Mouse (Mus musculus) midbrain, embryonic 13.5 days (tissue): ENCODE results near the gene Ache. TPM values are rescaled to one million over a fixed set of nuclear protein-coding genes. Genes with fewer than 3 reads are reported as not detected.

Source experiments
- ATAC-seq: fragments of 200-750 bp; cut with Nextera tagmentation; 2 replicates; pipeline ENCODE4 v1.8.0; 2017; ENCODE audit warnings: mild to moderate bottlenecking, moderate TSS enrichment, moderate library complexity
- H3K27ac ChIP-seq: fragments of 300-500 bp; sonication (generic); 2 replicates; pipeline ENCODE4 v1.5.1; 2015; ENCODE audit warnings: inconsistent platforms, mild to moderate bottlenecking, moderate library complexity
- H3K27me3 ChIP-seq: fragments of 300-500 bp; sonication (generic); 2 replicates; pipeline ENCODE4 v1.6.1; 2015; ENCODE audit warnings: mild to moderate bottlenecking, inconsistent platforms
- H3K36me3 ChIP-seq: fragments of 300-500 bp; sonication (generic); 2 replicates; pipeline ENCODE4 v1.6.1; 2015; ENCODE audit warnings: mild to moderate bottlenecking, inconsistent platforms
- H3K4me1 ChIP-seq: fragments of 300-500 bp; sonication (generic); replicated peaks from 2 replicates; pipeline ENCODE4 v1.6.1; 2015; ENCODE audit warnings: inconsistent platforms
- H3K4me2 ChIP-seq: fragments of 300-500 bp; sonication (generic); replicated peaks from 2 replicates; pipeline ENCODE4 v1.6.1; 2015; ENCODE audit warnings: moderate library complexity, mild to moderate bottlenecking, inconsistent platforms
- H3K4me3 ChIP-seq: fragments of 300-500 bp; sonication (generic); replicated peaks from 2 replicates; pipeline ENCODE4 v1.5.1; 2015; ENCODE audit warnings: mild to moderate bottlenecking, inconsistent platforms
- H3K9ac ChIP-seq: fragments of 300-500 bp; sonication (generic); replicated peaks from 2 replicates; pipeline ENCODE4 v1.6.1; 2015; ENCODE audit warnings: mild to moderate bottlenecking, inconsistent platforms
- H3K9me3 ChIP-seq: fragments of 300-500 bp; sonication (generic); 2 replicates; pipeline ENCODE4 v1.6.1; 2016; ENCODE audit warnings: mild to moderate bottlenecking, inconsistent platforms
- WGBS: fragments of 180-500 bp; shearing (Covaris S2); methylation state at CpG from one replicate; pipeline ENCODE4 v1.1.7; 2015; 5-methylcytosine and 5-hydroxymethylcytosine counted together
- microRNA-seq: library from miRNA; unstranded; fragments of <30 nt; microRNA quantifications from one replicate; pipeline ENCODE4, GENCODE M21; 2016
- polyA plus RNA-seq: library from polyadenylated mRNA; unstranded; fragments of >200 nt; fragmentation: Nextera tagmentation; extraction: Ambion mirVana; gene quantifications from 2 replicates; pipeline ENCODE4 v1.2.1, GENCODE M21; 2015

The Ache gene
- polyA plus RNA-seq, 1 experiment from 2014 or later, result 11.2 TPM

DNA sequence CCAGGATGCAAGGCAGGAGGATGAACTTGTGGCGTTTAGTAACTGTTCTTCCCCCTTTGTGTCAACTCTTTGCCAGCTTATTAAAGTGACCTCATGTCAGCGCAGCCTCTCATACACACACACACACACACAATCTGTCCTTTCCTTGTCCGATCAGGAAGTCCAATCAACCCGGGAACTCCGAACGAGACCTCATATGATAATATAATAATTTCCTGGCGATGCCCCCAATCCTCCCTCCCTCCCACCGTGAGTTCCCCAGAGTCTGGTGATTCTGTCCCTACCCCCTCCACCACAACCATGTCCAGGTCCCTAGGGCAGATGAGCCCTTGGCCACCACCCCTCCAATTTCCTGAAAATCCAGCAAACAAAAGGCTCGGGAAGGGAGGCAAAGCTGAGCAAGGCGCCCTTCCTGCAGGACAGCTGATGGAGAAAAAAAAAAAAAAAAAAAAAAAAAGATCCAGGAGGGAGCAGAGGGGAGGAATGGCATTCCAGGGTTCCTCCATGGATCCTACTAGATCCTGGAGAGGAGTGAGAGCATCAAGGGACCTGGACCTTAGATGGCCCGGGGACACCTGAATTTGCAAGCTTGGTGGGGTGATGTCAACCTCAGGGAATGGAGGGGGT, 51.5 kb downstream of the Ache start:
- Histone ChIP-seq H3K36me3 (no peaks in the 10 kb centered on the region), H3K9me3 (no peaks in the 10 kb centered on the region), H3K4me3 (peak overlapping the region; percentile 44), H3K4me1 (peaks cover 15% of the 10 kb centered on the region), H3K4me2 (peak overlapping the region; percentile 80), H3K9ac (peak overlapping the region; percentile 67), H3K27me3 (0 out of 2 replicates have a peak, but pooled peaks cover 3% of the 10 kb centered on the region), H3K27ac (peak overlapping the region; percentile 84)
- WGBS, result 1% methylated on average over 11 of the region's 11 CpGs
- ATAC-seq, result peak; percentile 22

DNA sequence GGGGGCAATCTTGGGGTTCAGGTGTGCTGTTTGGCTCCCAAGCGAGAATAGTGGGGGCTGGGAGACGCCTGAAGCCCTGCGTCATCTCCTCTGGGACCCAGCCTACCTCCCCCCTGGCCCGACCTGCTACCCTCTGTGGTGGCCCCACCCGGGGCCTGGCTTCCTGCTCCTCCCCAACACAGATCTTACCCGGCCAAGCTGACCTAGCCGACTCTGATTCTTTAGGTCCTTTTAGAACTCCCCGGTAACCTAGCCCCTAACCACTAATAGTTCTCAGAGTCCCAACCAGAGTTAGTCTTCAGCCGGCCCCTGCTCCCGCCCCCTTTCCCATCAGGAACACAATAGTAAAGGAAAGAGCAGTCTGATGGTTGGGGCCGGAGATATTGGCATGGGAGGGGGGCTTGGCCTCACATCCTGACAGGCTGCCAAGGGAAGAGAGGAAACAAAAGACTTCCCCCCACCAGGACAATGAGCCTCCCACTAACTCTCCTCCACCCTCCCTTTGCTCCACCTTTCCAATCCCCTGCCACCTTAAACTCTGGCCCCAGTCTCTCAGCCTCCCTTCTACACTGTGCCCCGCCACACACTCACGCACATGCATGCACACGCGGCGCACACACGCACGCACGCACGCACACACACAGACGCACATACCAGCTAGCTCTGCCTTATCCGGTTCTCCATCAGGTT, 52.1 kb downstream of the Ache start:
- H3K27ac ChIP-seq, result peak overlapping the region; percentile 84
- no peaks in the 10 kb centered on the region for H3K9me3 ChIP-seq
- H3K4me1 ChIP-seq, result peaks cover 15% of the 10 kb centered on the region
- 5% methylated on average over 22 of the region's 22 CpGs for WGBS
- H3K27me3 ChIP-seq, result 0 out of 2 replicates have a peak, but pooled peaks cover 3% of the 10 kb centered on the region
- peak overlapping the region; percentile 67 for H3K9ac ChIP-seq
- H3K36me3 ChIP-seq, result no peaks in the 10 kb centered on the region
- ATAC-seq, result peak; percentile 71
- peak overlapping the region; percentile 80 for H3K4me2 ChIP-seq
- peak overlapping the region; percentile 44 for H3K4me3 ChIP-seq

DNA sequence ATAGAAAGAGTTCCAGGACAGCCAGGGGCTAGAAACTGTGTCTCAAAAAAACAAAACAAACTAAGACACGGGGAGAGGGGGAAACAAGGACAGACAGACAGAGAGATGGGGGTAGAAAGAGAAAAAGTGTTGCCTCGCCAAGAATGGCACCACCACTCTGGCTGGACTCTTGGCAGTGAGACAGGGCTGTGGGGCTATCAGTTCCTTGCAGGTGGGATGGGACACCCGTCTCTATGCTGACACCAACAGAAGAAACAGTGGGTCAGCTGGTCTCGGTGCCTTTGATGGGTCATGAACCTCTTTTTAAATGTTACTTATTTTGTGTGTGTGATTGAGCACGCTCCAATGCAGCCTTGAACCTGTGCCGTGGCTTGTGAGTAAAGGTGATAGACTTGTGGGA, 52.9 kb downstream of the Ache start:
- WGBS, result 72% methylated on average over 6 of the region's 6 CpGs
- Histone ChIP-seq H3K9me3 (no peaks in the 10 kb centered on the region), H3K27ac (no peak overlapping the region), H3K27me3 (0 out of 2 replicates have a peak, but pooled peaks cover 3% of the 10 kb centered on the region), H3K4me2 (peak overlapping the region; percentile 80; the same call in 1 of the 2 replicates), H3K4me3 (0 out of 2 replicates have a peak overlapping the region, but pooled peaks have one; percentile 44), H3K36me3 (no peaks in the 10 kb centered on the region), H3K4me1 (peaks cover 15% of the 10 kb centered on the region), H3K9ac (peak overlapping the region; percentile 67; the same call in 1 of the 2 replicates)
- no peak for ATAC-seq

DNA sequence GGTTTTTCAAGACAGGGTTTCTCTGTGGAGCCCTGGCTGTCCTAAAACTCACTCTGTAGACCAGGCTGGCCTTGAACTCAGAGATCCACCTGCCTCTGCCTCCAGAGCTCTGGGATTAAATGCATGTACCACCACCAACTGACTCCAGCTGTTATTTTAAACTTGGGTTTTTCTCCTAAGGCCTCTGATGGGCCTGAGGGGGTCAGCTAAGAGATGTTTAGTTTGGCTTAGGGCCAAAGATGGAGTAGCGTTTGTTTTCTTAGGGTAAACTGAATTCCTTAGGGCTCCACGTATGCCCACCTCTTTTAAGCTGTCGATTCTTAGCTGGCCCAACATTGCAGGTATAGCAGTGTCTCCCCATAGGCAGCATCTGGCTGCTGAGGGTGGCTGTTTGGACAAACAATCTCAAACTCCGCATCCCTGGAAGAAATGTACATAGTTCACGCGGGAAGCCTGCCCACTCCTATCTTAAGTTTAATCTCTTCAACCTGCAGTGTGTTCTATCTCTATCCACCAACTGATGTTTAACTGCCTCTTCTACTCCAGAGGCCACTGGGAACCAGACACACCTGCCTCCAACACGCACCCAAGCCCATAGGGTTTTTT, 55.2 kb downstream of the Ache start:
- Histone ChIP-seq H3K4me1 (peaks cover 20% of the 10 kb centered on the region), H3K9me3 (no peaks in the 10 kb centered on the region), H3K27ac (no peak overlapping the region), H3K27me3 (no peaks in the 10 kb centered on the region), H3K4me2 (no peak overlapping the region), H3K36me3 (no peaks in the 10 kb centered on the region), H3K9ac (no peak overlapping the region), H3K4me3 (no peak overlapping the region)
- 85% methylated on average over 7 of the region's 7 CpGs for WGBS
- ATAC-seq, result no peak

DNA sequence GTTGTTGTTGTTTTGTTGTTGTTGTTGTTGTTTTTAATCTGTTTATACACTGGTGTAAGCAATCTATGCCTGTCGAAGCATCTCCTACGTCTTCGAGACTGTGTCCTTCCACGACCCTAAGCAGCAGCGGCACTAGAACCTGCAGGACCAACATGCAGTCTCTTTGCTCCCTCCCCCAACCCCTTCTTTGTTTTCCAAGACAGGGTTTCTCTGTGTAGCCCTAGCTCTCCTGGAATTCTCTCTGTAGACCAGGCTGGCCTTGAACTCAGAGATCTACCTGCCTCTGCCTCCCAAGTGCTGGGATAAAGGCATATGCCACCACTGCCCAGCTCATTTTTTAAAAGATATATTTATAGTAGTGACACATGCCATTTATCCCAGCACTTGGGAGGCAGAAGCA, 56.1 kb downstream of the Ache start:
- Histone ChIP-seq H3K36me3 (no peaks in the 10 kb centered on the region), H3K27ac (no peak overlapping the region), H3K4me1 (peaks cover 24% of the 10 kb centered on the region), H3K27me3 (peaks cover 2% of the 10 kb centered on the region; the same call in 1 of the 2 replicates), H3K9me3 (no peaks in the 10 kb centered on the region), H3K4me2 (no peak overlapping the region), H3K4me3 (no peak overlapping the region), H3K9ac (no peak overlapping the region)
- ATAC-seq, result no peak
- 93% methylated on average over 5 of the region's 5 CpGs for WGBS

DNA sequence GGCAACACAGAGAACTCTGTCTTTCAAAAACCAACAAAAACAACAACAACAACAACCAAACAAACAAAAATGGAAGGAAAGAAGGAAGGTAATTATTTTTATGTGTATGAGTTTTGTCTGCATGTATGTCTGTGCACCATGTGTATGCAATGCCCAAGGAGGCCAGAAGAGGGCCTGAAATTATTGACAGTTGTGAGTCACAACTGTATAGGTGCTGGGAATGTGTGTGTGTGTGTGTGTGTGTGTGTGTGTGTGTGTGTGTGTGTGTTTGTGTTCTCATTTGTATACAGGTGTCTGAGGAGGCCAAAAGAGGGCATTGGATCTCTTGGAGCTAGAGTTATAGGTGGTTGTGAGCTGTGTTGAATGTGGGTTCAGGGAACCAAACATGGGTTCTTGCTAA, 56.5 kb downstream of the Ache start:
- no peak for ATAC-seq
- Histone ChIP-seq H3K4me2 (no peak overlapping the region), H3K9ac (no peak overlapping the region), H3K27ac (no peak overlapping the region), H3K4me3 (no peak overlapping the region), H3K4me1 (peaks cover 26% of the 10 kb centered on the region), H3K36me3 (no peaks in the 10 kb centered on the region), H3K27me3 (peaks cover 7% of the 10 kb centered on the region), H3K9me3 (no peaks in the 10 kb centered on the region)

Small RNAs within 50 kb of the gene (microRNA-seq; reads per million reads assigned to microRNA genes)
- gene Mir7036, result not detected
- gene Mir8116, result not detected

Other genes with a start within 250 kb of the Ache start
- 257 and 272 TPM in 2 replicates for gene Ap1s1, start 241.4 kb upstream of the Ache start, polyA plus RNA-seq
- 0.17 TPM in 1 of 2 replicates, not detected in the other for gene Serpine1, start 215.3 kb upstream of the Ache start, polyA plus RNA-seq
- gene Trim56, start 171.3 kb upstream of the Ache start, polyA plus RNA-seq, result 2.6 and 4.2 TPM in 2 replicates
- not detected in 2 replicates for gene Muc3, start 138.2 kb upstream of the Ache start, polyA plus RNA-seq
- gene Muc3a, start 75.1 kb upstream of the Ache start, polyA plus RNA-seq, result not detected in 2 replicates
- gene Ufsp1, start 7.1 kb downstream of the Ache start, polyA plus RNA-seq, result 9.7 and 10.0 TPM in 2 replicates
- 116 and 123 TPM in 2 replicates for gene Srrt, start 20.2 kb downstream of the Ache start, polyA plus RNA-seq
- 19.8 and 22.1 TPM in 2 replicates for gene Trip6, start 26.9 kb downstream of the Ache start, polyA plus RNA-seq
- gene Slc12a9, start 46.1 kb downstream of the Ache start, polyA plus RNA-seq, result 21.8 and 23.4 TPM in 2 replicates
- gene Ephb4, start 62.6 kb downstream of the Ache start, polyA plus RNA-seq, result 7.5 and 8.6 TPM in 2 replicates
- 0.08 and 0.12 TPM in 2 replicates for gene Zan, start 189.5 kb downstream of the Ache start, polyA plus RNA-seq
- gene Pop7, start 215.0 kb downstream of the Ache start, polyA plus RNA-seq, result 74.0 and 82.0 TPM in 2 replicates
- 19.6 and 20.5 TPM in 2 replicates for gene Gigyf1, start 231.0 kb downstream of the Ache start, polyA plus RNA-seq
- not detected in 2 replicates for gene Epo, start 245.7 kb downstream of the Ache start, polyA plus RNA-seq
- gene Gnb2, start 246.0 kb downstream of the Ache start, polyA plus RNA-seq, result 520 and 545 TPM in 2 replicates